Mouse (Mus musculus): Measurements from ENCODE around the gene Tlr11.

- TF ChIP-seq CTCF (IDR thresholded peaks at IDR 0.05; ENCODE audit: extremely low read depth, insufficient read depth, low read length) (no peak), POLR2A (IDR thresholded peaks at IDR 0.05; ENCODE audit: extremely low read depth, insufficient read depth, low read length) (no peak)
Measured at GRCm38 (mm10) chr14:50380863-50381262, 23.1 kb downstream of the Tlr11 start, which contains the start of gene Olfr736.

Measured in cortical plate, adult 2 months (tissue).